Mouse (Mus musculus) myocyte (in vitro differentiated cells): ENCODE measurements around the gene Cyp4f16. TPM values are rescaled to one million over a fixed set of nuclear protein-coding genes. Genes with fewer than 3 reads are reported as not detected.
A peak's percentile ranks its signal among the peaks of the same experiment; 100 is the strongest.
"Not testable (repeated sequence)": the region's sequence is repeated elsewhere in the genome, so short reads cannot be mapped to it uniquely, and the experiment has no call there.

Experiments used
- H3K27me3 ChIP-seq: one replicate; pipeline ENCODE4 v1.6.1; 2011; ENCODE audit not compliant: control insufficient read depth, insufficient read depth, insufficient read length
- H3K36me3 ChIP-seq: one replicate; pipeline ENCODE4 v1.6.1; 2011; ENCODE audit not compliant: control insufficient read depth, insufficient read depth
- H3K4me2 ChIP-seq: one replicate; pipeline ENCODE4 v1.6.1; 2011; ENCODE audit warnings: low read depth, control low read depth
- H3K4me3 ChIP-seq: one replicate; pipeline ENCODE4 v1.5.1; 2011; ENCODE audit warnings: mild to moderate bottlenecking, control low read depth, moderate library complexity
- H3K79me2 ChIP-seq: one replicate; pipeline ENCODE4 v1.6.1; 2011; ENCODE audit not compliant: control insufficient read depth, insufficient read depth
- H3ac ChIP-seq: one replicate; pipeline ENCODE4 v1.6.1; 2011; ENCODE audit not compliant: control insufficient read depth, insufficient read length
- CEBPB ChIP-seq: IDR thresholded peaks from 2 replicates; pipeline ENCODE4 v1.6.1; 2011; ENCODE audit warnings: mild to moderate bottlenecking, moderate library complexity; ENCODE audit not compliant: poor library complexity, insufficient read depth, severe bottlenecking
- E2F4 ChIP-seq: IDR thresholded peaks from one replicate; pipeline ENCODE4 v1.6.1; 2011; ENCODE audit warnings: mild to moderate bottlenecking, control low read depth, moderate library complexity; ENCODE audit not compliant: insufficient read depth
- MAX ChIP-seq: IDR thresholded peaks from one replicate; pipeline ENCODE4 v1.6.1; 2011; ENCODE audit warnings: low read depth, mild to moderate bottlenecking, control low read depth
- MYOD1 ChIP-seq, 3 experiments: IDR thresholded peaks; one replicate each; pipeline ENCODE4 v1.6.1; 2011; ENCODE audit warnings: control low read depth in 2 of 3, low read depth in 2 of 3, mild to moderate bottlenecking in 2 of 3, moderate library complexity in 1 of 3; ENCODE audit not compliant: insufficient read length in 2 of 3, control insufficient read depth in 1 of 3
- MYOG ChIP-seq, 3 experiments: IDR thresholded peaks; one replicate each; pipeline ENCODE4 v1.6.1; 2011; ENCODE audit warnings: control low read depth in 2 of 3, low read depth in 2 of 3, mild to moderate bottlenecking in 2 of 3; ENCODE audit not compliant: insufficient read length in 2 of 3, control insufficient read depth in 1 of 3, insufficient read depth in 1 of 3
- POLR2A ChIP-seq: IDR thresholded peaks from one replicate; pipeline ENCODE4 v1.6.1; 2011; ENCODE audit warnings: low read depth, mild to moderate bottlenecking, control low read depth, moderate library complexity; ENCODE audit not compliant: insufficient read length
- POLR2AphosphoS2 ChIP-seq: IDR thresholded peaks from one replicate; pipeline ENCODE4 v1.6.1; 2011; ENCODE audit warnings: low read depth, control low read depth; ENCODE audit not compliant: insufficient read length
- REST ChIP-seq: IDR thresholded peaks from one replicate; pipeline ENCODE4 v1.6.1; 2011; ENCODE audit warnings: mild to moderate bottlenecking, control low read depth, moderate library complexity; ENCODE audit not compliant: insufficient read depth, insufficient read length
- SRF ChIP-seq: IDR thresholded peaks from one replicate; pipeline ENCODE4 v1.6.1; 2011; ENCODE audit warnings: low read depth; ENCODE audit not compliant: control insufficient read depth, insufficient read length
- TCF3 ChIP-seq: IDR thresholded peaks from one replicate; pipeline ENCODE4 v1.6.1; 2011; ENCODE audit warnings: low read depth, control low read depth; ENCODE audit not compliant: insufficient read length
- USF1 ChIP-seq: IDR thresholded peaks from one replicate; pipeline ENCODE4 v1.6.1; 2011; ENCODE audit warnings: low read depth, mild to moderate bottlenecking, control low read depth, moderate library complexity
- polyA plus RNA-seq: library from polyadenylated mRNA; unstranded; fragments of >200 nt; fragmentation: generic; extraction: Trizol; gene quantifications from one replicate; pipeline ENCODE4 v1.2.1, GENCODE M21; 2012; ENCODE audit warnings: missing spikeins

Cyp4f16 gene
- polyA plus RNA-seq, 1 experiment, result 12.0 TPM

GRCm38 (mm10) chr17:32522386-32522785 lies 14.0 kb upstream of the Cyp4f16 start:
- Histone ChIP-seq H3K36me3 (no peaks in the 10 kb centered on the region), H3K4me2 (no peak overlapping the region), H3K79me2 (no peaks in the 10 kb centered on the region), H3K4me3 (no peak overlapping the region), H3ac (no peak overlapping the region), H3K27me3 (no peaks in the 10 kb centered on the region)
- TF ChIP-seq MYOD1 (IDR thresholded peaks at IDR 0.05; ENCODE audit: control insufficient read depth in 1 of 3, insufficient read length in 2 of 3, low read depth in 2 of 3), result no peak
- no peak for TF ChIP-seq MYOG (IDR thresholded peaks at IDR 0.05; ENCODE audit: control insufficient read depth in 1 of 3, insufficient read depth in 1 of 3, insufficient read length in 2 of 3, low read depth in 2 of 3)
- no peak for TF ChIP-seq USF1
- TF ChIP-seq POLR2AphosphoS2, result no peak
- no peak for TF ChIP-seq POLR2A
- no peak for TF ChIP-seq SRF

GRCm38 (mm10) chr17:32522816-32523215 lies 13.5 kb upstream of the Cyp4f16 start:
- Histone ChIP-seq H3K36me3 (no peaks in the 10 kb centered on the region), H3ac (no peak overlapping the region), H3K4me3 (no peak overlapping the region), H3K4me2 (no peak overlapping the region), H3K27me3 (no peaks in the 10 kb centered on the region), H3K79me2 (no peaks in the 10 kb centered on the region)
- TF ChIP-seq TCF3 (no peak), POLR2A (no peak), MYOG (IDR thresholded peaks at IDR 0.05; ENCODE audit: control insufficient read depth in 1 of 3, insufficient read depth in 1 of 3, insufficient read length in 2 of 3, low read depth in 2 of 3) (no peak), CEBPB (no peak), USF1 (no peak), SRF (no peak), E2F4 (no peak)

GRCm38 (mm10) chr17:32523895-32524294 lies 12.5 kb upstream of the Cyp4f16 start:
- Histone ChIP-seq H3K36me3 (no peaks in the 10 kb centered on the region), H3K79me2 (no peaks in the 10 kb centered on the region), H3ac (no peak overlapping the region), H3K27me3 (no peaks in the 10 kb centered on the region), H3K4me2 (no peak overlapping the region), H3K4me3 (no peak overlapping the region)
- TF ChIP-seq CEBPB (no peak), REST (no peak), E2F4 (no peak), MYOD1 (IDR thresholded peaks at IDR 0.05; ENCODE audit: control insufficient read depth in 1 of 3, insufficient read length in 2 of 3, low read depth in 2 of 3) (no peak)

GRCm38 (mm10) chr17:32526341-32526740 lies 10.0 kb upstream of the Cyp4f16 start:
- not testable (repeated sequence) for H3K36me3 ChIP-seq, H3K27me3 ChIP-seq, H3ac ChIP-seq, H3K4me2 ChIP-seq, H3K79me2 ChIP-seq, H3K4me3 ChIP-seq

GRCm38 (mm10) chr17:32527748-32528147 lies 8.6 kb upstream of the Cyp4f16 start:
- Histone ChIP-seq H3K36me3 (no peaks in the 10 kb centered on the region), H3K27me3 (no peaks in the 10 kb centered on the region), H3K4me2 (no peak overlapping the region), H3ac (no peak overlapping the region), H3K79me2 (no peaks in the 10 kb centered on the region), H3K4me3 (no peak overlapping the region)
- TF ChIP-seq MYOG (IDR thresholded peaks at IDR 0.05; ENCODE audit: control insufficient read depth in 1 of 3, insufficient read depth in 1 of 3, insufficient read length in 2 of 3, low read depth in 2 of 3), result no peak
- no peak for TF ChIP-seq CEBPB
- TF ChIP-seq MYOD1 (IDR thresholded peaks at IDR 0.05; ENCODE audit: control insufficient read depth in 1 of 3, insufficient read length in 2 of 3, low read depth in 2 of 3), result no peak
- no peak for TF ChIP-seq TCF3
- no peak for TF ChIP-seq E2F4
- TF ChIP-seq SRF, result no peak

- Histone ChIP-seq H3K79me2 (no peaks in the 10 kb centered on the region), H3K4me3 (no peak overlapping the region), H3K27me3 (no peaks in the 10 kb centered on the region), H3K36me3 (no peaks in the 10 kb centered on the region), H3ac (no peak overlapping the region), H3K4me2 (peak overlapping the region; percentile 24)
- TF ChIP-seq E2F4 (no peak), REST (no peak), CEBPB (no peak), POLR2A (no peak), MYOD1 (IDR thresholded peaks at IDR 0.05; ENCODE audit: control insufficient read depth in 1 of 3, insufficient read length in 2 of 3, low read depth in 2 of 3) (no peak), TCF3 (no peak), USF1 (no peak), POLR2AphosphoS2 (no peak), MAX (no peak)
These were observed 7.7 kb upstream of the Cyp4f16 start for GRCm38 (mm10) chr17:32528408-32529337.

GRCm38 (mm10) chr17:32532356-32532755 lies 4.0 kb upstream of the Cyp4f16 start:
- not testable (repeated sequence) for H3K4me3 ChIP-seq, H3K36me3 ChIP-seq, H3K79me2 ChIP-seq, H3K27me3 ChIP-seq, H3K4me2 ChIP-seq, H3ac ChIP-seq
